Mouse (Mus musculus): Measurements from ENCODE around the gene 2810459M11Rik.

Gene 2810459M11Rik

GRCm38 (mm10) chr1:86053198-86053921 is 7.7 kb downstream of the 2810459M11Rik start:
- DNase-seq (ENCODE audit: low spot score in 2 of 2): no peak

GRCm38 (mm10) chr1:86054943-86055342 is 9.3 kb downstream of the 2810459M11Rik start:
- no peak for DNase-seq (ENCODE audit: low spot score in 2 of 2)

- no peak for DNase-seq (ENCODE audit: low spot score in 2 of 2)
Observed at GRCm38 (mm10) chr1:86056284-86056683, 10.6 kb downstream of the 2810459M11Rik start.

GRCm38 (mm10) chr1:86058856-86059769 is 13.4 kb downstream of the 2810459M11Rik start:
- DNase-seq (ENCODE audit: low spot score in 2 of 2): peak; percentile 94

GRCm38 (mm10) chr1:86062523-86062922 is 16.9 kb downstream of the 2810459M11Rik start:
- DNase-seq (ENCODE audit: low spot score in 2 of 2): no peak

GRCm38 (mm10) chr1:86064271-86064991 is 18.8 kb downstream of the 2810459M11Rik start, which contains the start of gene Psmd1:
Psmd1 (plus strand) TSS chr1:86064387.
- peak; percentile 91 to 93 for DNase-seq (ENCODE audit: low spot score in 2 of 2)

GRCm38 (mm10) chr1:86076565-86076964 is 30.9 kb downstream of the 2810459M11Rik start:
- no peak for DNase-seq (ENCODE audit: low spot score in 2 of 2)

GRCm38 (mm10) chr1:86094413-86094812 is 48.8 kb downstream of the 2810459M11Rik start:
- no peak for DNase-seq (ENCODE audit: low spot score in 2 of 2)

- no peak for DNase-seq (ENCODE audit: low spot score in 2 of 2)
Observed at GRCm38 (mm10) chr1:86105054-86105453, 59.4 kb downstream of the 2810459M11Rik start.

All from natural killer cell, adult 2 months (primary cell).